Mouse (Mus musculus) naive thymus-derived CD4-positive, alpha-beta T cell, adult 2 months (primary cell): ENCODE measurements around the gene Npepps.
"Not testable (repeated sequence)": the region's sequence is repeated elsewhere in the genome, so short reads cannot be mapped to it uniquely, and the experiment has no call there.

Source experiments
- DNase-seq: peaks from one replicate; pipeline ENCODE4 v3.0.0-alpha.2; 2011; ENCODE audit warnings: low read depth

Npepps gene

DNA sequence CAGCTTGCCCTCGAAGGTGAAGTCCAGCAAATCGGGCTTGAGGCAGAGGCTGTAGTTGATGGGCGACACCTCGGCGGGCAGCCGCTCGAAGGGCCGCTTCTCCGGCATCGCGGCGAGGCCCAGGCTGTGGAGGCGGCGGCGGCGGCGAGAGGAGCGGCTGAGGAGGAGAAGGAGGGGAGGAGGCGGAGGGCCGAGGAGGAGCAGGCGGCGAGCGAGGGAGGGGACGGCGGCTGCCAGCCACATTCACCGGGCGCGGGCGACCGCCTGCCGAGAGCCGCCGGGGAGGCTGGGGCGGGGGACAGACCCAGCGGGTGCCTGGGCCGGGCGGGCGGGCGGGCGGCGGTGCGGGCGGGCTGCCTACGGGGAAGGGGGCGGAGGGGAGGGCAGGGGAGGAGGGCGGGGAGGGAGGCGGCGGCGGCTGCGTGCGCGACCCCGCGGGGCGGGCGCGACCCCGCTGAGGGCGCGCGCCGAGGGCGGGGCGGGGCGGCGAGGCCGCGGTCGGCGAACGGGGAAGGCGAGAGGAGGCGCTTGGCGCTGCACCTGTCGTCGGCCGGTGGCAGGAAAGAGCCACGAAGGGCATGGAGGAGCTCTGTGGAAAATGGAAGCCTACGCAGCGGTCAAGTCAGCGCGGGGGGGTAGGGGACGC is at the start of gene Npepps:
TSS of gene Npepps (minus strand) at position 423 of the 646 bp plus-strand sequence.
- peak; percentile 84 for DNase-seq

GRCm38 (mm10) chr11:97328148-97328547 is 47.7 kb upstream of the Npepps start:
- peak; percentile 75 for DNase-seq

- peak; percentile 29 for DNase-seq
Observed at GRCm38 (mm10) chr11:97325224-97325623, 44.8 kb upstream of the Npepps start.

DNA sequence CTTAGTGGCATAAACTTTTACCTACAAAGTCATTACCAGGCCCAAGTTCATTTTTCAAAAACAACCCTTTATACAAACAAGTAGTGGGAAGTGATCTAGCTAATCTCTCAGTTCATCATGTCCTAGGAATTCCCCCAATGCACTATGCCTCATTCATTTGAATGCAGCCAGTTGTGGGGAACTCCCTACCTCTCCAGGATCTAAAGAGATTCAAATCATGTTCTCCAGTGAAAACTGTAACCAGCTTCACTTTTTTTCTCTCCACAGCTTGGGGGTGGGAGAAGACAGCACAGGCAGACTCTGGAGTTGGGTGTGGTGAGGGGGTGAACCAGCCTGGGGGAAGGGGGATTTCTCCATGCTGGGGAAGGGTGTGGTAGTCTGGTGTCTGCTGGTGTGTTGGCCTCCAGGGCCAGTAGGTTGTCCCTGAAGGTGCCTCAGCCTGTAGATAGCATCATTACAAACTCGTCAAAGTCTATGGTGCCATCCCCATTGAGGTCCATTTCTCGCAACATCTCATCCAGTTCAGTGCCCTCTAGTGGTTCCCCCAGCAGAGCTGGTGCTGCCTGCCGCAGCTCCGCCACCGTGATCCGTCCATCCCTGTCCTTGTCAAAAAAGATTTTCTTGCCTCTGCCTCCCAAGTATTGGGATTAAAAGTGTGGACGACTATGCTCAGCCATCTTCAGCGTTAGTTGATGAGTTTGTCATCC is 41.6 kb upstream of the Npepps start:
- not testable (repeated sequence) for DNase-seq

DNA sequence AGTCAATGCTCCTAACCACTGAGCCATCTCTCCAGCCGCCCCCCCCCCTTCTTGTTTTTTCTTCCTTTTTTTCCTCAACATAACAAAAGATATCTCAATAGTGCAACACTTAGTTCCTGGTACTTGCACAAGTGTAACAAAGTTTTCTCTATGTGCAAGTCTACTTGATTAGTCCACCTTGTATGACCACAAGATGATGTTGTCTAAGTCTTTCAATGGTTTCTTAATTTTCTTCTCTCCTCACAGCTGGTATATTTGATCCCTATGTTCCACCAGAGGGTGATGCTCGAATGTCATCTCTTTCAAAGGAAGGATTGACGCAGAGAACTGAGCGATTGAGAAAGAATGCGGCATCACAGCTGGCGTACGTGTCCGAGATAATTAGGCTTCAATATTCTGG is 40.8 kb upstream of the Npepps start:
- no peak for DNase-seq

GRCm38 (mm10) chr11:97315504-97316503 is 35.4 kb upstream of the Npepps start, which contains the start of gene Mrpl45:
Gene Mrpl45 (plus strand): TSS chr11:97315716.
- DNase-seq, result peak; percentile 100

DNA sequence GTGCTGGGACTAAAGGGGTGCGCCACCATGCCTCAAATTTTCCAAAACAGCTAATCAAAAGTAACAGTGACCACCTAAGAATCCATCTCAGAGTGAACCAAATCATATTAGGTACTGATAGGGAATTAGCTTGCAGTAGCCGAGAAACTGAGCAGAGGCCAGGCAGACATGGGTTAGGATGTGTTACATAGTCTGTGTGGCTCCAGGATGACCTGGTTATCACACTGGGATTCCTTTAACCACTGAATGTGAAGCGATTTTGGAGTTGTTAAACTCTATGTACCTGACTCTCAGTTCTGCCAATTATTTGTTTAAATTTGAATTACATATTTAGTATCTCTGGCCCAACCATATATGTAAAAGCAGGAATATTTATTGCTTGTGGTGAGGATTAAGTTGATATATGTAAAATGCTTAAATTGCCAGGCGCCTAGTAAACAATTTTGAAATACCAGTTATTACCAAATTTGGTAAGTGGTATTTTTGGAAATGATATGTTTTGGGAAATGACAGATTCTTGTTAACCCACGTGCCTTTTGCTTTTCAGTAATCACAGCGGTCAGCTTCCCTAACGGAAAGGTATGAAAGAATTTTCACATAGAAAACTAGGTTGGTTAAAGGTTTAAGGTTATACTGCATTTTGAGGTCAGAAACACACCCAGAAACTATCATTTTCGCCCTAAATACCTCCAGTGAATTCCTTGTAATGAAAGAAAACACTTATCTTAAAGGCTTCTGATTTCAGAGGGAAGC is 34.5 kb upstream of the Npepps start:
- peak; percentile 33 for DNase-seq

GRCm38 (mm10) chr11:97314110-97314509 is 33.7 kb upstream of the Npepps start:
- DNase-seq, result peak; percentile 60

- DNase-seq, result not testable (repeated sequence)
Observed at GRCm38 (mm10) chr11:97312871-97313270, 32.4 kb upstream of the Npepps start.

GRCm38 (mm10) chr11:97310895-97311631 is 30.6 kb upstream of the Npepps start:
- peak; percentile 21 for DNase-seq

DNA sequence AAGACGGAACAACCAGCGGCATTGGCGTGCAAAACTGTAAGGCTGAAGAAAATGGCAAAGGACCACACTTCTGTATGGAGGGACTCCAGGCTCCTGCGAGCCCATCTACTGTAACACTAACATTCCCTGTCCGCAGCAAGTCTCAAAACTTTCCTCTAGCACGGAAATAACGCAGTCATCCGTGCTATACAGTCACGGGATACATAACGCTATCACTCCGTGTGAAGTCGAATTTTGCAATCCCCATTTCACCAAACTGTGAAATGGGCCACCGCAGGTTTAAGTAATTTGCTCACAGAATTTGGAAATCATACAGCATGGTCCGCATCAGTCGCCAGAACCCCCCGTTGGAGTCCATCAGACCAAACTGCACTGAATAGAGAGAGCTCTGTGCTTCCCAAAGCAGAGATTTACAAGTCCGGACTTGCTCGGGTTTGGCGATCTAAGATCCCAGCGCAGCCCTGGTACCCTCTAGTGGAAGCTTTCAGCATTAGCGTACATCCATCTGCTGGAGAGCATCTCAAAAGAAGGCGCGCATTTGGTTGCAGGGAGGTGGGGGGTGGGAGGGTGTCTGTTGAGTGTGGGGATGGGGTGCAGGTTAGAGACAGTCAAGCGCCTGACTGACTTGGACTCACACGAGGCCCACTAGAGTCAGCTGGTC is 29.6 kb upstream of the Npepps start:
- DNase-seq, result peak; percentile 86

DNA sequence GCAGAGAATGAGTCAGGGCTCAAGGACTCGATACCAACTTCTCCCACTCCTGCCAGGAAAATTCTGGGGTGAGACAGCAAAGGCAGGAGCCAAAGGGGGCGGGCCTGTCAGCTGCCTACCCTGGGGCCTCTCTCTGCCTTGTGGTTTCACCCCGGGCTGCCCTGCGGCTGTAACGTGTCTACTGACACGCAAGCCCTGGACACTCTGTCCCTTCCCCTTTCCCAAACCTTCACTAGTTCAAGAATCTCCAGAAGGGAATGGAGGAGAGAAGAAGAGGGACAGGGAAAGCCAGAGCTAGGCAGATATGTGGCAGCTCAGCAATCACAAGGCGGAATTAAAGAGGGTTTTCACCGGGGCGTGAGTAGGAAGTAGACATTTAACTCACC is 29.0 kb upstream of the Npepps start:
- DNase-seq, result peak; percentile 42

DNA sequence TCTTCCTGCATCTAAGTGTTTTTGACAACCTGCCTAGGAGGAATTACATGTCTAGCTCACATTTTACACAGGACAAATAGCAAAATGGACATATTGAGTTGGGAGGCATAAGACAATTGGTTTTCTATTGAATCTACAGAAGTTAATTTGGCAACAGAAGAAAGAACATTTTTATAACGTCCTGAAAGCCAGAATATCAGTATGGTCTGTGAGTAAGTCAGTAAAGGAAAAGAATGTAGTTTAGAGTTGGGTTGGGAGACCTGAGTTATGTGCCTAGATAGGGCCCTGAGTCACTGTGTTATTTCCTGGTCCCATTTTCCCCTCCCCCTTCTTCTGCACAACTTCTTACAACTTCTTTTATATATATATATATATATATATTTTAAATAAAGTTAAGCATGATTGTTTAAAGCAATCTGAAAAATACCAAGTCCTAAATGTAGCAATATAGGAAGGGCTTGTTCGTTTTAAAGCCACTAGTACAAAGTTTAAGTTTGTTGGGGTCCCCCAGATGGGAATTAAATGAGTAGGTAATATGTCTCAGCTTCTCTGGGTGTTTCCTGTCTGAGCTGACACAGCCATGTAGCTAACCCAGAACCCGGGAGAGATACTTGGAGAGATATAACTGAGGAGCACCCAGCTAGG is 28.5 kb upstream of the Npepps start:
- peak; percentile 12 for DNase-seq

DNA sequence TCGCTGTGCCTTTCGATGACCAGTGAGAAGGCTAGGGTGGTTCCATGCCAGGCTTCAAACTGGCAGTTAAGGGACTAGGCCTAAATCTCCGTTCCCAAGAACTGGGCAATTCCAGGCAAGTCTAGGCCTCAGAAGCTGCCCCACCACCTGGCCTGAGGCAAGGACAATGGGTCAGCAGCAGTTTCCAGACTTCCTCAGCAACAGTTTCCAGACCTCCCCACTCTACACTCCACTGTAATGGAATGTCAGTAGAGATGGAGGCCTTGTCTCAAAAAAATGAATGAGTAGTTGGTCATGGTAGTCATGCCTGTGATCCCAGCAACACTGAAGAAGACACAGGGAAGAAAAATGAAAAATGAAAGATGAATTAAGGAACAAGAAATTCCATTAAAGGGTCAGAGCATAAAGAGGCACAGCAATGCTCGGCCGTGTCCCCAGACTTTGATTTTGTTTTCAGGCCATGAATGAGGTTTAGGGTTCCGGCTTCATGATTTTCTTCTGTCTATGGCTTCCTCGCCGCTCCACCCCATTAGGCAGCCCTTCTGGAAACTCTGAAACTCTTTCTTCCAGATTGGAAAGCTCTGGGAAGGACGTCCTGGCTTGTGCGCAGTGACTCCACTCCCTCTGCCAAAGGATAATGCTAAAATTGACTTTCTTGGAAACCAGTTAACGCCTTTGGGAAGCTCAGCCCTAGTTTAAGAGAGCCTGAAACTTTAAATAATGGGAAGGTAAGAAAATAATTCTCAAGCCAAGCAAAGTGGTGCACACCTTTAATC is 27.0 kb upstream of the Npepps start:
- DNase-seq, result no peak

- no peak for DNase-seq
Observed at GRCm38 (mm10) chr11:97304631-97305030, 24.2 kb upstream of the Npepps start.

GRCm38 (mm10) chr11:97302231-97302781 is 21.9 kb upstream of the Npepps start:
- no peak for DNase-seq

DNA sequence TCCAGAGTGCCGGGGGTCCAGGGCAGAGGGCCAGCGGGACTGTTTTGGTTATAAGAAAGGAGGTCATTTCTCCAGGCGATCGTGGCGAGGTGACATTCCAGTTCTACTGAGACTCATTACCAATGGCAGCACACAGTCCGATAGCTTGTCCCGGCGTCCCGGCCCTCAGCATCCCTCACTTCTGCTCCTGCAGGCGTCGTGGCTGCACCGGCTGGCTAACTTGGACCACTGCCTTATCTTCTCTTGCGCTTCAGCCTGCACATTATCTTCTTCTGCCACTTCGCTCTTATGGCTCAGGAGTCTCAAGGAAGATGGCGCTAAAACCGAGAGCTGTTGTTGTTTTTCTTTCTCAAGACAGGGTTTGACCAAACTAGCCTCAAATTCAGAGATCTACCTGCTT is 21.0 kb upstream of the Npepps start:
- DNase-seq, result no peak

GRCm38 (mm10) chr11:97299939-97300338 is 19.5 kb upstream of the Npepps start:
- DNase-seq, result no peak

DNA sequence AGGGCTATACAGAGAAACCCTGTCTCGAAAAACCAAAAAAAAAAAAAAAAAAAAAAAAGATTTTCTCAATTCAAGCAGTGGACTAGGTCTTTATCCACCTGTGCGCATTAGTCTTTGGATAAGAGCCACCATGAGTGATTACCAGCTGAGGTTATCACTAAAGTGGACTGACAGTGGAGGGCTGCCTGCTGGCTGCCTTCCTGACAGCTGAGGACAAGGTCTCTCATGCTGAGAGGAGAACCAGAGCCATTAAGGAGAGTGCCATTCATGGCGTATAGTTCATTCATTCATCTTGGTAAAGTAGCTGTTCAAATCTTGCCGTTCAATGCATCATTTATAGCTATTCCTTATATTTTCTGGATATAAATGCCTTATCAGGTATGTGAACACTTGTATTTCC is 16.1 kb upstream of the Npepps start:
- DNase-seq, result no peak
